Mouse (Mus musculus) kidney, embryonic 16.5 days (tissue): ENCODE measurements at regions not wholly inside any gene's neighbourhood (a gene's known extent, or its start where the extent isn't known, plus 50 kb on each side); places are given as distances from the start of the nearest gene placed in this dataset.

Experiments
- ATAC-seq: fragments of 200-750 bp; cut with Nextera tagmentation; 2 replicates; pipeline ENCODE4 v1.8.0; 2017; ENCODE audit warnings: moderate TSS enrichment; ENCODE audit not compliant: low FRiP score, low TSS enrichment
- H3K27ac ChIP-seq: fragments of 300-500 bp; sonication (generic); 2 replicates; pipeline ENCODE4 v1.5.1; 2014; ENCODE audit warnings: low read length
- H3K27me3 ChIP-seq: fragments of 300-500 bp; sonication (generic); 2 replicates; pipeline ENCODE4 v1.6.1; 2014; ENCODE audit warnings: low read length, control low read depth, mixed read lengths; ENCODE audit not compliant: insufficient read depth
- H3K36me3 ChIP-seq: fragments of 300-500 bp; sonication (generic); 2 replicates; pipeline ENCODE4 v1.6.1; 2014; ENCODE audit warnings: low read length, control low read depth, mixed read lengths; ENCODE audit not compliant: insufficient read depth
- H3K4me1 ChIP-seq: fragments of 300-500 bp; sonication (generic); 2 replicates; pipeline ENCODE4 v1.6.1; 2014; ENCODE audit warnings: low read length, control low read depth, mixed read lengths; ENCODE audit not compliant: insufficient read depth
- H3K4me2 ChIP-seq: fragments of 300-500 bp; sonication (generic); replicated peaks from 2 replicates; pipeline ENCODE4 v1.6.1; 2014; ENCODE audit warnings: low read depth, low read length
- H3K4me3 ChIP-seq: fragments of 300-500 bp; sonication (generic); 2 replicates; pipeline ENCODE4 v1.5.1; 2014; ENCODE audit warnings: mild to moderate bottlenecking, low read length
- H3K9ac ChIP-seq: fragments of 300-500 bp; sonication (generic); replicated peaks from 2 replicates; pipeline ENCODE4 v1.6.1; 2014; ENCODE audit warnings: low read length
- H3K9me3 ChIP-seq: fragments of 300-500 bp; sonication (generic); 2 replicates; pipeline ENCODE4 v1.6.1; 2016; ENCODE audit warnings: low read length, control low read depth
- WGBS: fragments of 180-500 bp; shearing (Covaris S2); extraction: QIAGEN DNeasy Blood & Tissue Kit; methylation state at CpG from one replicate; pipeline ENCODE4 v1.1.7; 2014; 5-methylcytosine and 5-hydroxymethylcytosine counted together

GRCm38 (mm10) chr13:97371200-97371599, 130.3 kb downstream of the Enc1 start:
- ATAC-seq = peak; percentile 63; the same call in 1 of the 2 replicates
- no peaks in the 10 kb centered on the region for H3K27me3 ChIP-seq
- no peak overlapping the region for H3K9ac ChIP-seq
- 0 out of 2 replicates have a peak overlapping the region, but pooled peaks have one; percentile 44 for H3K27ac ChIP-seq
- H3K36me3 ChIP-seq = no peaks in the 10 kb centered on the region
- 57% methylated on average over 3 of the region's 3 CpGs for WGBS
- H3K9me3 ChIP-seq = no peaks in the 10 kb centered on the region
- peaks cover 17% of the 10 kb centered on the region for H3K4me1 ChIP-seq
- no peak overlapping the region for H3K4me3 ChIP-seq
- H3K4me2 ChIP-seq = no peak overlapping the region

DNA sequence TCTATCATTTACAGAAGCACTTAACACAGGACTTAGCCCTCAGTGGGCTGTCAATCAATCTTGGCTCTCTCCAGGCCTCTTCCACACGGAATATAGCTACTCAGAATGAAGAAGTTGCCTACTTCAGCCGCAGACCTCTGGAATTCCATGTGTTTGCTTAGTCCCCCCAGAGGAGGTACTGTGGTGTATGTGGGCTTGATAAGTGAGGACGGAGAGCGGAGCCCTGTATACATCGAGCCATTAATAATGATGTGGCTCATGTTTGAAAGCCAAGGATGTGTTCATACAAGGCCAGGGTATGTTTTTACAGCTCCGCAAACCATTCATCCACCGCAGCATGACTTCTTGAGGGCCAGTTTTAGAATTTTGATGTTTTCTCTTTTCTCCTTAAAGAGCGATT, 125.8 kb downstream of the Enc1 start:
- Histone ChIP-seq H3K4me2 (no peak overlapping the region), H3K36me3 (no peaks in the 10 kb centered on the region), H3K9ac (no peak overlapping the region), H3K27me3 (no peaks in the 10 kb centered on the region), H3K27ac (no peak overlapping the region), H3K4me1 (peaks cover 30% of the 10 kb centered on the region), H3K4me3 (no peak overlapping the region), H3K9me3 (no peaks in the 10 kb centered on the region)
- no peak for ATAC-seq
- WGBS = 65% methylated on average over 8 of the region's 8 CpGs

DNA sequence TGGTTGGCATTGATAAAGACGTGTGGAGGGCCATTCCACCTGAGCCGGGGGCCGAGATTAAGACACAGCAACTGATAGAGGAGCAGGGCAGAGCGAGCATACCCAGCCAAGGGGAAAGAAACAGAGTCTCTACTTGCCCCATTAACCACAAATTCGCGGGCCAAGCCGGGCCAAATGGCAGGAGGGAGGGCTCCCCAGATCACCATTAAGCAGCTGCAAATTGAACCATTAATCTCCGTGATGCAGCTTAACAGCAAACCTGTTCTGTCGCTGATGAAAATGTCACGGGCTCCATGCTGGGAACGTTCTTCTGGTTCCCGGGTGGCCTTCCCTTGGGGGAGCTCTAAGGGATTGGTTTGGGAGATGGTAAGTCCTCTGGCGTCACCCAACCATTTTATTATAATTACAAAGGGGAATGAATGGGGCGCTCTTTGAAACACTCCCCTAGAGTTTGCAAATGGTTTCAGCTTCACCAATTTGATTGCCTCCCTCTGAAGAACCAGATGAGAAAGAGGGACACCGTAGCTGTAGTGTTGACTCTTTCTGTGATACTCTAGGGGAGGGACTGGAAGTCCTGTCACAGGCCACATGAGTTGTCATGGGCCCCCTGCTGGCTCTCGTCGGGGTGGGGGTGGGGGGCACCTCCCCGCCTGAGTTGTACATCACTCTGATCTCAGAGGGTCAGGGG, 124.8 kb downstream of the Enc1 start:
- Histone ChIP-seq H3K9ac (no peak overlapping the region), H3K4me2 (peak overlapping the region; percentile 36), H3K9me3 (no peaks in the 10 kb centered on the region), H3K4me3 (no peak overlapping the region; the same call in 1 of the 2 replicates), H3K36me3 (no peaks in the 10 kb centered on the region), H3K27ac (no peak overlapping the region; the same call in 1 of the 2 replicates), H3K4me1 (peaks cover 30% of the 10 kb centered on the region), H3K27me3 (no peaks in the 10 kb centered on the region)
- peak; percentile 81 for ATAC-seq
- 22% methylated on average over 18 of the region's 18 CpGs for WGBS

DNA sequence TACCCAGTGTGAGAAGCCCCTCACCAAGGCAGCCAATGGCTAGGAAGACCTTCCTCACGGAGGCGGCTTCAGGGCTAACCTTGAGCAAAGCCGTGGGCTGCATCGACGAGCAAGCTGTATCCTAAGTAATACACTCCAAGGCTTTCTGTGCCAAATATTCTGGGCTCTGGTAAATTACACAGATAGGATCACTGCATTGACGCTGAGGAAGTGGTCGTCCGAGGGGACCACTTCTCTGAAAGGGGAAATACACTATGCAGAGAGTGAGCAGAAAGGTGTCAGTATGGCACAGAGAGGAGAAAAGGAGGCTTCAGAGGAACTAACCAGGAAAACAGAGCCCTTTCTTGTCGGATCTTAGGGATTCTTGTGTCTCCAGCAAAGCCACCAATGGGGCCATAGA, 124.1 kb downstream of the Enc1 start:
- H3K27ac ChIP-seq = no peak overlapping the region
- no peaks in the 10 kb centered on the region for H3K27me3 ChIP-seq
- ATAC-seq = no peak
- H3K4me2 ChIP-seq = peak overlapping the region; percentile 36
- no peak overlapping the region for H3K9ac ChIP-seq
- H3K4me3 ChIP-seq = no peak overlapping the region
- no peaks in the 10 kb centered on the region for H3K9me3 ChIP-seq
- no peaks in the 10 kb centered on the region for H3K36me3 ChIP-seq
- H3K4me1 ChIP-seq = peaks cover 30% of the 10 kb centered on the region
- 67% methylated on average over 9 of the region's 9 CpGs for WGBS

- Histone ChIP-seq H3K9me3 (no peaks in the 10 kb centered on the region), H3K9ac (no peak overlapping the region), H3K4me1 (peaks cover 30% of the 10 kb centered on the region), H3K4me3 (no peak overlapping the region), H3K4me2 (no peak overlapping the region), H3K27me3 (no peaks in the 10 kb centered on the region), H3K27ac (no peak overlapping the region), H3K36me3 (no peaks in the 10 kb centered on the region)
- 33% methylated on average over 5 of the region's 5 CpGs for WGBS
- 0 out of 2 replicates have a peak, but pooled peaks have one; percentile 14 for ATAC-seq
These were observed 122.9 kb downstream of the Enc1 start for GRCm38 (mm10) chr13:97363765-97364164.

GRCm38 (mm10) chr13:97363214-97363613, 122.3 kb downstream of the Enc1 start:
- H3K9ac ChIP-seq = no peak overlapping the region

DNA sequence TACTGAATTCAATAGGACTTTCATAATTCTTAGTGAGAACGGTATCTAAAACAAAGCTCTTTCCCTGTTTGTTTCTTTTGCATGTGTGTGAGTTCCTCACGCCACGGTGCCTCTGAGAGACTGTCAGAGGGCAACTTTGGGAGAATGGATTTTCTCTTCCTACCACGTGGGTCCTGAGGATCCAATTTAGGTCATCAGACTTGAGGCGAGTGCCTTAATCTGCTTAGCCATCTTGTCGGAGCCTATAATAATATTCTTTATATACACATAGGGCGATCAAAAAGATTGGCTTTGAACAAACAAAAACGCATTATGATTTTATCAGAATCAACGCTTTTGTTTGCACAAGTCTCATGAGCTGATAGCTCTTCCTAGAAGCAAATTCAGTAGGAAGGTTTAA, 119.6 kb downstream of the Enc1 start:
- H3K4me1 ChIP-seq = peaks cover 21% of the 10 kb centered on the region
- no peaks in the 10 kb centered on the region for H3K9me3 ChIP-seq
- H3K36me3 ChIP-seq = no peaks in the 10 kb centered on the region
- no peak for ATAC-seq
- H3K9ac ChIP-seq = no peak overlapping the region
- H3K4me2 ChIP-seq = no peak overlapping the region
- no peak overlapping the region for H3K4me3 ChIP-seq
- no peak overlapping the region for H3K27ac ChIP-seq
- WGBS = 77% methylated on average over 9 of the region's 9 CpGs
- H3K27me3 ChIP-seq = no peaks in the 10 kb centered on the region

More at GRCm38 (mm10) chr13:97363214-97363613, 122.3 kb downstream of the Enc1 start:
- H3K27ac ChIP-seq = no peak overlapping the region
- WGBS = 90% methylated on average over 4 of the region's 4 CpGs
- no peak for ATAC-seq
- H3K4me3 ChIP-seq = no peak overlapping the region
- H3K4me1 ChIP-seq = peaks cover 30% of the 10 kb centered on the region
- no peaks in the 10 kb centered on the region for H3K27me3 ChIP-seq
- no peaks in the 10 kb centered on the region for H3K9me3 ChIP-seq
- H3K36me3 ChIP-seq = no peaks in the 10 kb centered on the region
- H3K4me2 ChIP-seq = no peak overlapping the region

DNA sequence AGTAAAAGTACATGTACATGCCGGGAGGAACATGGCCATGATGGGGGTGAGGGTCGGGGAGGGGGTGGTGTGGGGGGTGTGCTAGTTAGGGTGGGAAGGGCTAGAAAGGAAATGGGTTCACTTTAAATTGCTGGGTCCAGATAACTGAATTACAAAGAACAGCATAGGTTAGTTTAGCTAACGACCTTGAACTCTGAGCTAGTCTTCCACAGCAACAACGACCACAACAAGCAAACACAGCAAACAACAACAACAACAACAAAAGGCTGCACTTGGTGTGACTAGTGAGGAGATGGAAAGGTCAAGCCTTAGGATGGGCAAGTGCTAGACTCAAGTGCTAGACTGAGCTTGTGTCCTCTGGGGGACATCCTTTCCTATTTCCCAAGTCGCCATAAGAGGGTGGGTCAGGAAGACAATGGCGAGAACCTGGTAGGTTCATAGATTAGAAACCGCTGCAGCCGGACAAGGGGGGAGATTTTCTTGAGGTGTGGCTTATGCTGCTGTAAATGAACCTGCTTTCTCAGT, 117.9 kb downstream of the Enc1 start:
- 85% methylated on average over 8 of the region's 8 CpGs for WGBS
- no peak for ATAC-seq
- H3K4me1 ChIP-seq = peaks cover 11% of the 10 kb centered on the region

GRCm38 (mm10) chr13:97358261-97358660, 117.4 kb downstream of the Enc1 start:
- Histone ChIP-seq H3K36me3 (no peaks in the 10 kb centered on the region), H3K27ac (no peak overlapping the region)
- 67% methylated on average over 6 of the region's 6 CpGs for WGBS

More for the DNA sequence above, 117.9 kb downstream of the Enc1 start:
- H3K27me3 ChIP-seq = no peaks in the 10 kb centered on the region
- no peak overlapping the region for H3K4me2 ChIP-seq
- no peak overlapping the region for H3K9ac ChIP-seq
- no peaks in the 10 kb centered on the region for H3K9me3 ChIP-seq
- H3K27ac ChIP-seq = no peak overlapping the region
- no peak overlapping the region for H3K4me3 ChIP-seq
- H3K36me3 ChIP-seq = no peaks in the 10 kb centered on the region

More at GRCm38 (mm10) chr13:97358261-97358660, 117.4 kb downstream of the Enc1 start:
- ATAC-seq = no peak
- Histone ChIP-seq H3K27me3 (no peaks in the 10 kb centered on the region), H3K4me3 (no peak overlapping the region), H3K4me2 (no peak overlapping the region), H3K9me3 (no peaks in the 10 kb centered on the region), H3K9ac (no peak overlapping the region), H3K4me1 (peaks cover 5% of the 10 kb centered on the region)
